Comparison of ENCODE assay signal across 1 mouse cellular context in genomic region chr2:84939711-84940110, GRCm38 (mm10).
TF ChIP-seq lines count a peak whose summit lies in the region.

No protein-coding gene starts in this region.

TF ChIP-seq in MEL, 35 proteins besides CTCF, POLR2A, EP300 and RAD21 (continued from another document):
- no peak for TF ChIP-seq CHD1 (IDR thresholded peaks at IDR 0.05; ENCODE audit: low read depth, low read length)
- TF ChIP-seq GABPA (IDR thresholded peaks at IDR 0.05; ENCODE audit: low read depth, low read length), result no peak
- TF ChIP-seq BHLHE40 (IDR thresholded peaks at IDR 0.05; ENCODE audit: borderline replicate concordance, low read depth, low read length), result no peak
- no peak for TF ChIP-seq ZNF384 (IDR thresholded peaks at IDR 0.05; ENCODE audit: low read depth, low read length)
- TF ChIP-seq SMC3 (IDR thresholded peaks at IDR 0.05; ENCODE audit: low read depth, low read length), result no peak
- no peak for TF ChIP-seq ZKSCAN1 (IDR thresholded peaks at IDR 0.05; ENCODE audit: low read depth, low read length)
- no peak for TF ChIP-seq GATA1 (IDR thresholded peaks at IDR 0.05; ENCODE audit: low read depth, low read length)
- no peak for TF ChIP-seq POLR2AphosphoS5 (IDR thresholded peaks at IDR 0.05; ENCODE audit: borderline replicate concordance, low read depth, low read length)
- TF ChIP-seq USF2 (IDR thresholded peaks at IDR 0.05; ENCODE audit: borderline replicate concordance in 1 of 2, insufficient read depth in 1 of 2, low read depth in 1 of 2, low read length in 2 of 2), result no peak
- TF ChIP-seq NRF1 (IDR thresholded peaks at IDR 0.05; ENCODE audit: insufficient read depth, low read depth, low read length, poor library complexity, severe bottlenecking), result no peak
- no peak for TF ChIP-seq MAFK (IDR thresholded peaks at IDR 0.05; ENCODE audit: borderline replicate concordance, low read depth, low read length)
- no peak for TF ChIP-seq ZC3H11A (IDR thresholded peaks at IDR 0.05; ENCODE audit: low read depth, low read length)
- TF ChIP-seq KAT2A (conservative IDR thresholded peaks at IDR 0.05; ENCODE audit: low read depth, low read length), result no peak
